Mouse (Mus musculus): ENCODE results near the gene Ace3. TPM values are rescaled to one million over a fixed set of nuclear protein-coding genes. Genes with fewer than 3 reads are reported as not detected.
A peak's percentile ranks its signal among the peaks of the same experiment; 100 is the strongest.
"Not testable (repeated sequence)": the region's sequence is repeated elsewhere in the genome, so short reads cannot be mapped to it uniquely, and the experiment has no call there.

The Ace3 gene
- polyA plus RNA-seq, 1 experiment: not detected

GRCm38 (mm10) chr11:106026465-106027151 lies 32.1 kb downstream of the Ace3 start:
- TF ChIP-seq GATA1 (IDR thresholded peaks at IDR 0.05; ENCODE audit: low read length): no peak
- TF ChIP-seq TAL1 (IDR thresholded peaks at IDR 0.05; ENCODE audit: low read length): no peak
- H3K36me3 ChIP-seq (ENCODE audit: control insufficient read depth): no peaks in the 10 kb centered on the region
- H3K27me3 ChIP-seq (ENCODE audit: control insufficient read depth): peaks cover 50% of the 10 kb centered on the region
- H3K4me1 ChIP-seq (ENCODE audit: control insufficient read depth): peaks cover 19% of the 10 kb centered on the region
- no peaks in the 10 kb centered on the region for H3K9me3 ChIP-seq (ENCODE audit: control insufficient read depth, low read length)
- H3K4me3 ChIP-seq (replicated peaks): no peak overlapping the region

GRCm38 (mm10) chr11:106027607-106028006 lies 33.1 kb downstream of the Ace3 start:
- TF ChIP-seq TAL1 (IDR thresholded peaks at IDR 0.05; ENCODE audit: low read length): no peak
- TF ChIP-seq GATA1 (IDR thresholded peaks at IDR 0.05; ENCODE audit: low read length): no peak
- Histone ChIP-seq H3K4me1 (ENCODE audit: control insufficient read depth) (peaks cover 19% of the 10 kb centered on the region), H3K4me3 (replicated peaks) (no peak overlapping the region), H3K9me3 (ENCODE audit: control insufficient read depth, low read length) (no peaks in the 10 kb centered on the region), H3K27me3 (ENCODE audit: control insufficient read depth) (peaks cover 40% of the 10 kb centered on the region), H3K36me3 (ENCODE audit: control insufficient read depth) (no peaks in the 10 kb centered on the region)

DNA sequence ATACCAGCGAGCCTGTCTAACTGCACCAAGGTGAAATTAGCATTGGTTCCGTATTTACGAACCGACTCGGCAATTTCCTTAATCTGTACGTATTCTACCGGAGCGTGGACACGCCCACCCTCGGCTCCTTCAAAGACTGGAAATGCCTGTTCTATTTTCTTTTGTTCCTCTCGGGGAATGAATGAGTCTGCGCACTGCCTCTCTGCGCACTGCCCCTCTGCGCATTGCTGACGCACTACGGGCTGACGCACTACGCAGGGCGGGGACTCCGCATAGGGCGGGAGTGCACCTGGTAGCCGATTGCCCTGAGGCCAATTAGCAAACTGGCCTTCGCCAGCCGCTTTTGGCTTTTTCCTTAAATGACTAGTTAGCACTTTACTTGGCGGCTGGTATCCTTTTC lies 37.6 kb downstream of the Ace3 start:
- H3K36me3 ChIP-seq (ENCODE audit: control insufficient read depth); H3K27me3 ChIP-seq (ENCODE audit: control insufficient read depth); H3K4me3 ChIP-seq (replicated peaks); H3K9me3 ChIP-seq (ENCODE audit: control insufficient read depth, low read length): not testable (repeated sequence)
- H3K4me1 ChIP-seq (ENCODE audit: control insufficient read depth): peaks cover 14% of the 10 kb centered on the region

DNA sequence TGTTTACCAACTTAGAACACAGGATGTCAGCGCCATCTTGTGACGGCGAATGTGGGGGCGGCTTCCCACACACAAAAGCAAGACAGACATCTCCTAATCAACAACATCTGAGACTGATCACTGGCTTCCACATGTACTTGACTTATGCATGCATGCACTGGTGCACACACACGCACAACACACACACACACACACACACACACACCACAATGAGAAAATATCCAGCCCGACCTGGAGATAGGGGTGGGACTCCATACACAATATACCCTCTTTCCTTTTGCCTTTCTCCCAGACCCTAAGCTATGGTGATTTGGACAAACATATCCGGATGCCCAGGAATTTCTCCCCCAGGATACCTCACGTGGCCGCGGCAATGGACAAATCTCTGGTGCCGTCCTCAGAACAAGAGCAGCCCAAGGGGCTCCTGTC lies 39.0 kb downstream of the Ace3 start:
- TF ChIP-seq GATA1 (IDR thresholded peaks at IDR 0.05; ENCODE audit: low read length) (no peak), TAL1 (IDR thresholded peaks at IDR 0.05; ENCODE audit: low read length) (no peak)
- H3K4me3 ChIP-seq (replicated peaks): no peak overlapping the region
- peaks cover 3% of the 10 kb centered on the region for H3K36me3 ChIP-seq (ENCODE audit: control insufficient read depth)
- peaks cover 27% of the 10 kb centered on the region for H3K4me1 ChIP-seq (ENCODE audit: control insufficient read depth)
- H3K9me3 ChIP-seq (ENCODE audit: control insufficient read depth, low read length): no peaks in the 10 kb centered on the region
- H3K27me3 ChIP-seq (ENCODE audit: control insufficient read depth): no peaks in the 10 kb centered on the region

DNA sequence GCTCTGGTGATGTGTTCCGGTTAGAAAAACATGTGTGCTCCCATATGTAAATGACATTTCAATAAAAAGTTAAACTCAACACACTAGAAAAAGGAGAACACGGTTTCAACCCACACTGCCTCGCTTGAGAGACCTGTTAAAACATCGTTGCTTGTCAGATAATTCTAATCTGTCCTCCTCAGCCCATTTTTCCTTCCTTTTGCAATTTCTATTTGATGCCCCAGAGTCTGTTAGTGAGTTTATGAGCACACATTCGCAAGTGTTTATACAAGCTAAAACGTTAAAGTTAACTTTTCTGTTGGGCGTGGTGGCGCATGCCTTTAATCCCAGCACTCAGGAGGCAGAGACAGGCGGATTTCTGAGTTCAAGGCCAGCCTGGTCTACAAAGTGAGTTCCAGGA lies 40.5 kb downstream of the Ace3 start:
- H3K4me1 ChIP-seq (ENCODE audit: control insufficient read depth): peaks cover 27% of the 10 kb centered on the region
- no peak for TF ChIP-seq TAL1 (IDR thresholded peaks at IDR 0.05; ENCODE audit: low read length)
- no peak for TF ChIP-seq GATA1 (IDR thresholded peaks at IDR 0.05; ENCODE audit: low read length)
- H3K9me3 ChIP-seq (ENCODE audit: control insufficient read depth, low read length): no peaks in the 10 kb centered on the region
- peaks cover 13% of the 10 kb centered on the region for H3K36me3 ChIP-seq (ENCODE audit: control insufficient read depth)
- no peak overlapping the region for H3K4me3 ChIP-seq (replicated peaks)
- H3K27me3 ChIP-seq (ENCODE audit: control insufficient read depth): no peaks in the 10 kb centered on the region

DNA sequence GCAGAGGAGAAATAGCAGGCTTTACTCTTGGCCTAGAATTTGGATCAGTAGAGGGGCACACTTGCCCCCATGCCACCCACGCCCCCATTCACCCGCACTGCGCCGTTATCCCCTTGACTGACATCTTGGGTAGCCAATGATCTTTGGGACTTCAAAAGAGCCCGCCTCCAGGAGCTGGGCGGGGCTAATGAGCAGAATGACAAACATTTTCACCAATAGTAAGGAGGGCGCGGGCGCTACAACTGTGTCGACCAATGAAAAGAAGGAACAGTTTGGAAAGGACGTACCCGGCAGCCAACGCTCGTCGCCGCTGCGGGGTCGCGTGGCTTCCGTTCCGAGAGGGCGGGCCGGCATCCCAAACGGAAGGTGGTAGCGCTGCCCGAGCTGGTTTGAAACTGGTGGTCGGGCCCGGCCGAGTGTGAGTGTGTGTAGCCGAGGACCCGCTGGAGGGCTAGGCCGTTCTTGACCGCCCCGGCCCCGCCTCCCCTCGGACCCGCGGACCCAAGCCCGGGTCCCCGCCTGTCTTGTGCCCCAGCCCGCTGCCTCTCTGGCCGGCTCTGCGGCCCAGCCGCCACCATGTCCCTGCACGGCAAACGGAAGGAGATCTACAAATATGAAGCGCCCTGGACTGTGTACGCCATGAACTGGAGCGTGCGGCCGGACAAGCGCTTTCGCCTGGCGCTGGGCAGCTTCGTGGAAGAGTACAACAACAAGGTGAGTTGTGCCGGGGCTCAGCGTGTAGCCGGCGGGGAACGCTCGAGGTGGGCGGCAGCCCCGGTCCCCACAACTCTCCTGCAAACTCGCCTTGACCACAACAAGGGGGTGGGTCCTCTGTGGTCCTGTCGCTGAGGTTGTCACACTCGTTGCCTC lies 42.3 kb downstream of the Ace3 start, which contains the start of gene Dcaf7:
Gene Dcaf7 (plus strand): TSS at position 325 of the 870 bp plus-strand sequence.
- H3K27me3 ChIP-seq (ENCODE audit: control insufficient read depth): no peaks in the 10 kb centered on the region
- H3K36me3 ChIP-seq (ENCODE audit: control insufficient read depth): peaks cover 15% of the 10 kb centered on the region
- peaks cover 29% of the 10 kb centered on the region for H3K4me1 ChIP-seq (ENCODE audit: control insufficient read depth)
- no peaks in the 10 kb centered on the region for H3K9me3 ChIP-seq (ENCODE audit: control insufficient read depth, low read length)
- no peak for TF ChIP-seq TAL1 (IDR thresholded peaks at IDR 0.05; ENCODE audit: low read length)
- no peak for TF ChIP-seq GATA1 (IDR thresholded peaks at IDR 0.05; ENCODE audit: low read length)
- H3K4me3 ChIP-seq (replicated peaks): peak within 1 kb of the TSS; percentile 87

GRCm38 (mm10) chr11:106037418-106037751 lies 42.9 kb downstream of the Ace3 start:
- H3K4me3 ChIP-seq (replicated peaks): peak overlapping the region; percentile 87
- peaks cover 29% of the 10 kb centered on the region for H3K4me1 ChIP-seq (ENCODE audit: control insufficient read depth)
- H3K9me3 ChIP-seq (ENCODE audit: control insufficient read depth, low read length): no peaks in the 10 kb centered on the region
- no peak for TF ChIP-seq GATA1 (IDR thresholded peaks at IDR 0.05; ENCODE audit: low read length)
- TF ChIP-seq TAL1 (IDR thresholded peaks at IDR 0.05; ENCODE audit: low read length): no peak
- H3K27me3 ChIP-seq (ENCODE audit: control insufficient read depth): no peaks in the 10 kb centered on the region
- H3K36me3 ChIP-seq (ENCODE audit: control insufficient read depth): peaks cover 15% of the 10 kb centered on the region

- no peaks in the 10 kb centered on the region for H3K9me3 ChIP-seq (ENCODE audit: control insufficient read depth, low read length)
- H3K27me3 ChIP-seq (ENCODE audit: control insufficient read depth): no peaks in the 10 kb centered on the region
- H3K4me3 ChIP-seq (replicated peaks): no peak overlapping the region
- peaks cover 44% of the 10 kb centered on the region for H3K36me3 ChIP-seq (ENCODE audit: control insufficient read depth)
- no peak for TF ChIP-seq GATA1 (IDR thresholded peaks at IDR 0.05; ENCODE audit: low read length)
- TF ChIP-seq TAL1 (IDR thresholded peaks at IDR 0.05; ENCODE audit: low read length): no peak
- H3K4me1 ChIP-seq (ENCODE audit: control insufficient read depth): peaks cover 21% of the 10 kb centered on the region
Measured at GRCm38 (mm10) chr11:106044349-106044748, 49.9 kb downstream of the Ace3 start.

DNA sequence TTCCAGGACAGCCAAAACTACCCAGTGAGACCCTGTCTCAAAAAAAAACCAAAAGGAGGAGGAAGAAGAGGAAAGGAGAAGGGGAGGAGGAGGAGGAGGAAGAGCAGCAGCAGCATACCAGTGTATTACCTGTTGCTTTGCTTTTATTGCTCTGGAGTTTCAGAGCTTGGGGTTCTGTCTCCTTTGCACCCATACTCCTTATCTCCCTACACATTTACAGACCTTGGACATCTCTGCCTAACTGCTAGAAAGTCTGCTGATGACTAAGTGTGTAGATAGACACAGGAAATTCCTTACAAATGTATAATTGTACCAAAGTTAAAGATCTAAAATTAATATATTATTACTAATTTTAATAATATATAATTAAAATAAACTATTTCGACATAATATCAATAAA lies 50.8 kb downstream of the Ace3 start:
- Histone ChIP-seq H3K9me3 (ENCODE audit: control insufficient read depth, low read length) (no peaks in the 10 kb centered on the region), H3K4me3 (replicated peaks) (no peak overlapping the region), H3K4me1 (ENCODE audit: control insufficient read depth) (peaks cover 21% of the 10 kb centered on the region), H3K36me3 (ENCODE audit: control insufficient read depth) (peaks cover 48% of the 10 kb centered on the region), H3K27me3 (ENCODE audit: control insufficient read depth) (no peaks in the 10 kb centered on the region)
- TF ChIP-seq GATA1 (IDR thresholded peaks at IDR 0.05; ENCODE audit: low read length): no peak
- TF ChIP-seq TAL1 (IDR thresholded peaks at IDR 0.05; ENCODE audit: low read length): no peak

Data from erythroblast, embryonic 14.5 days (primary cell).